Mouse (Mus musculus): ENCODE results near the gene Cc2d2b. TPM values are rescaled to one million over a fixed set of nuclear protein-coding genes. Genes with fewer than 3 reads are reported as not detected.

Cc2d2b gene
- polyA plus RNA-seq, 1 experiment from 2014 or later, result 0.17 TPM

DNA sequence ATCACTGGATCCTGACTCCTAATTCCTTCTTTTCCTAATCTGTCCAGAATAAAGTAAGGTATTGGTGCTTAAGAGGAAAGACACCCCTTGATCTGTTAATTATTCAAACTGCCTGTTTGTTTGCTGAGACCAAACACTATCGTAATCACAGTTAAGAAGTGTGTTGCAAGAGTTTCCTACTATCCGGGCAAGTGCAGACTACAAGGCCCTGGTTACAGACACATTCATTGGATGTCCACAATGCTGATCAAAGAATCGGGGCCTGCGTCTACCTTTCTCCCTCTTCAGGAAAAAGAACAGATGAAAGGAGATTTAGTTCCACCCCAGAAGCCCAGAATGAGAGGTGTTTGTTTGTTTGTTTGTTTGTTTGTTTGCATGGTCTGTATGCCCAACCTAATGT lies 20.3 kb upstream of the Cc2d2b start:
- 80% methylated on average over 4 of the region's 4 CpGs for WGBS
- no peak overlapping the region for H3K9ac ChIP-seq

DNA sequence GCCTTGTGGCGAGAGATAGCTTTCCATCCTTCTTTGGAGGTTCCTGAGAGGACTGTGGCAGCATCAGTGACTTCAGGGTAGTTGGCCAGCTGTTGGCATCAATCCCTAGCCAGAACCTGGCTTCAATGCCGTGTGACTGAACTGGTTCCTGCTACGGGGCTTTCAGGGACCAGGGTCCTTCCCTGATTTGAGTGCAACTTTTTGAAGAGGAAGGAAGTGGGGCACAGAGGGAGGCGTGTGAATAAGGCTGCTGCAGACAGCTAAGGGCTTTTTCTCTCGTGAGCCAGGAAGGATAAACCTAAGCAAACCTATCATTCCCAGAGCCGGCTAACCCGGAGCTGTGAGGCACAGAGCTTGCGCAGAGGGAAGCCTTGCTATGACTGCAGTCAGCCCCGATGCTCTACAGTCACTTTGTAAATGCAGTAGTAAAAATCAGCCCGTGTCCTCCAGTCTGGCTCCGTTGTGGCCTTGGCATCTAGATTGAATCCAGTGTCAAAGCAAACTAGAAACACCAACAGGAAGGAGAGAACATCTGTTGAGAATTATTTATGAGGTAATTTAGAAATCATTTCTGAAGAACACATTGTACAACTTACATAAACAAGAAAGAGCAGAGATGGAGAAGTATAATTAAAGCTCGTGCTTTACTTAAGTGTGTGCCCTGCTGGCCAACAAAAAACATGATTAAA lies 19.7 kb upstream of the Cc2d2b start:
- H3K4me1 ChIP-seq, result no peaks in the 10 kb centered on the region
- no peak overlapping the region for H3K9ac ChIP-seq
- H3K4me3 ChIP-seq (replicated peaks), result no peak overlapping the region
- no peak for ATAC-seq (ENCODE audit: insufficient read depth, low FRiP score, low read depth)
- H3K36me3 ChIP-seq, result no peaks in the 10 kb centered on the region
- no peaks in the 10 kb centered on the region for H3K27me3 ChIP-seq (replicated peaks)
- H3K4me2 ChIP-seq, result no peak overlapping the region
- 50% methylated on average over 12 of the region's 12 CpGs for WGBS
- no peaks in the 10 kb centered on the region for H3K9me3 ChIP-seq
- H3K27ac ChIP-seq, result no peak overlapping the region

More for the DNA sequence above, 20.3 kb upstream of the Cc2d2b start:
- no peak overlapping the region for H3K27ac ChIP-seq
- H3K4me3 ChIP-seq (replicated peaks), result no peak overlapping the region
- no peak overlapping the region for H3K4me2 ChIP-seq
- H3K36me3 ChIP-seq, result no peaks in the 10 kb centered on the region
- no peaks in the 10 kb centered on the region for H3K4me1 ChIP-seq
- no peaks in the 10 kb centered on the region for H3K9me3 ChIP-seq
- no peak for ATAC-seq (ENCODE audit: insufficient read depth, low FRiP score, low read depth)
- no peaks in the 10 kb centered on the region for H3K27me3 ChIP-seq (replicated peaks)

DNA sequence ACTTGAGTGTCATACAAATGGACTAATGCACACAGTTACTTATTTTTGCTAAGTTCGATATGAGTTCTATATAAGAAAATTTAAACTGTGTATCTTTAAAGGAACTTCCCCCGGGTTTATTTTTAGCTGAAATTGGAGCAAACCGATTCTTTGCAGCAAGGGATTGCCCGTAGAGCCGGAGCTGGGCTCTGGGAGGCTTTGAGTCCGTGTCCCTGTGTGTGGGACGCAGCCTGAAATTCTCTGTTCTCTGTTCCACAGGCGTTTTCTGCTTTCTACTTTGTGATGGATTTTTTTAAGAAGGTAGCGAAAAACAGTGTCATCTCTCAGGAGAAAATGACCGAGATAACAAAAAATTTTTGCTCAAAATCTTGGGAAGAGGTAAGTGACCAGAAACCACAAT lies 15.1 kb upstream of the Cc2d2b start:
- 0 out of 2 replicates have a peak, but pooled peaks cover 2% of the 10 kb centered on the region for H3K4me1 ChIP-seq
- ATAC-seq (ENCODE audit: insufficient read depth, low FRiP score, low read depth), result no peak
- 68% methylated on average over 10 of the region's 10 CpGs for WGBS

DNA sequence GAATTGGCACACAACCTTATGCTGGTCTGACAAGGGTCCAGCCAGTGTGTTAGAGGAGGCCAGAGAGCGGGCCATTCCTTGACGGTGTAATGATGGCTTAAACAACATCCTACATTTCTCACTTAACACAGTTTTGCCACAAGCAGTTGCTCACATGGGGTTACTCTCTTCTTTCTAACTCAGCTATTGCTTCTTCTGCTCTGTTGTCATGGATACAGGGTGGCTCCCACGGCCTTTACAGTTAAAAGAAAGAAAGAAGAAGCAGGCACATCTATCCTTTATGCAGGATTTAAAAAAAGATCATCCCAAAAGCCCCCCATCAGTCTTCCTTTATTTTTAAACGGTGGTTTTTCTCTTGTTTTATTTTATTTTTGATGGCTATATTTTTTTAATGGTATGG lies 14.7 kb upstream of the Cc2d2b start:
- H3K9me3 ChIP-seq, result no peaks in the 10 kb centered on the region
- no peaks in the 10 kb centered on the region for H3K27me3 ChIP-seq (replicated peaks)
- 0 out of 2 replicates have a peak, but pooled peaks cover 2% of the 10 kb centered on the region for H3K4me1 ChIP-seq
- H3K36me3 ChIP-seq, result no peaks in the 10 kb centered on the region
- H3K9ac ChIP-seq, result no peak overlapping the region
- H3K27ac ChIP-seq, result no peak overlapping the region
- ATAC-seq (ENCODE audit: insufficient read depth, low FRiP score, low read depth), result no peak
- no peak overlapping the region for H3K4me2 ChIP-seq
- no peak overlapping the region for H3K4me3 ChIP-seq (replicated peaks)
- 67% methylated on average over 4 of the region's 4 CpGs for WGBS

More for the DNA sequence above, 15.1 kb upstream of the Cc2d2b start:
- no peaks in the 10 kb centered on the region for H3K27me3 ChIP-seq (replicated peaks)
- no peak overlapping the region for H3K4me2 ChIP-seq
- H3K9ac ChIP-seq, result no peak overlapping the region
- no peak overlapping the region for H3K27ac ChIP-seq
- no peaks in the 10 kb centered on the region for H3K9me3 ChIP-seq
- no peak overlapping the region for H3K4me3 ChIP-seq (replicated peaks)
- H3K36me3 ChIP-seq, result no peaks in the 10 kb centered on the region

DNA sequence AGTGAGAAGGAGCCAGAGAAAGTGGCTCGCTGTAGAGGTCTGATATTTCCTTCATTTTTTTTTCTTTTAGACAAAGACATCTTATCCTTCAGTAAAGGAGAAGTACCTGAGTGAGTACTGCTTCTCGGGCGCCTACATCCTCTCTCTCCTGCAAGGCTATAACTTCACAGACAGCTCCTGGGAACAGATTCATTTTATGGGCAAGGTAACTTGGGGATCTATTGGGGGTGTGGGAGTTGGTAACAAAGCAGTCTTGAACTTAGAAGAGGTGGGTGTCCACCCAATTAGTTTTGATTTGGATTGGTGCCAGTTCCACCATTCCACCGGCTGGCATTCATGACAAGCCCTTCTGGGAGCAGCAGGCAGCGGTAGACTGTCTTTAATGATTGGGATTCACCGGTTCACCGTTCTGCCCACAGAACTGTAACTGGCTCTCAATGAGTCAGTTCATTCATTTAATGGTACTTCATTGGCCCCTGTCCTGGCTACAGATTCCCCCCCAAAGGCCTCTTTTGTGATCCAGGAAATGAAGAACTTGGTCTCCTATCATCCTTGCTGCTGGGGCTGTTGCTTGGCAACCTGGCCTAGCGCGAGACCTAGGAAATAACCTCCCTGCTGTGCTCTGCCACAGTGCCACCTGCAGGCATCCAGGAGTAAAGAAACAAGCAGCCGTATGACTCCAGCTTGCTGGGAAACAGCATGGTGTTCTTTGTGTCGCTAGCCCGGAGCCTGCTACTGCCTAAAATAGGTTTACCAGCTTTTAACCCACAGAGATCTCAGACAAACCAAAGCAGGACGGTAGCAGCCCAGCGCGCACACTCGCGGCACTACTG lies 11.7 kb upstream of the Cc2d2b start:
- Histone ChIP-seq H3K4me3 (replicated peaks) (peak overlapping the region; percentile 18), H3K9me3 (no peaks in the 10 kb centered on the region), H3K36me3 (no peaks in the 10 kb centered on the region), H3K4me2 (peak overlapping the region; percentile 47), H3K27ac (no peak overlapping the region), H3K27me3 (replicated peaks) (no peaks in the 10 kb centered on the region), H3K4me1 (0 out of 2 replicates have a peak, but pooled peaks cover 2% of the 10 kb centered on the region), H3K9ac (no peak overlapping the region)
- ATAC-seq (ENCODE audit: insufficient read depth, low FRiP score, low read depth), result peak; percentile 65
- 29% methylated on average over 17 of the region's 17 CpGs for WGBS

GRCm38 (mm10) chr19:40737613-40738012 lies 10.9 kb upstream of the Cc2d2b start:
- 0 out of 2 replicates have a peak, but pooled peaks cover 2% of the 10 kb centered on the region for H3K4me1 ChIP-seq
- WGBS, result 65% methylated on average over 5 of the region's 5 CpGs
- no peaks in the 10 kb centered on the region for H3K9me3 ChIP-seq
- no peak for ATAC-seq (ENCODE audit: insufficient read depth, low FRiP score, low read depth)
- H3K4me3 ChIP-seq (replicated peaks), result peak overlapping the region; percentile 18; the same call in 1 of the 2 replicates
- no peak overlapping the region for H3K27ac ChIP-seq
- H3K9ac ChIP-seq, result no peak overlapping the region
- H3K27me3 ChIP-seq (replicated peaks), result no peaks in the 10 kb centered on the region
- no peaks in the 10 kb centered on the region for H3K36me3 ChIP-seq
- peak overlapping the region; percentile 47 for H3K4me2 ChIP-seq

- H3K4me2 ChIP-seq, result no peak overlapping the region
- 77% methylated on average over 13 of the region's 13 CpGs for WGBS
- no peak overlapping the region for H3K9ac ChIP-seq
- 0 out of 2 replicates have a peak, but pooled peaks cover 2% of the 10 kb centered on the region for H3K4me1 ChIP-seq
- no peak overlapping the region for H3K4me3 ChIP-seq (replicated peaks)
- H3K9me3 ChIP-seq, result no peaks in the 10 kb centered on the region
- H3K27me3 ChIP-seq (replicated peaks), result no peaks in the 10 kb centered on the region
- H3K36me3 ChIP-seq, result no peaks in the 10 kb centered on the region
- no peak overlapping the region for H3K27ac ChIP-seq
- no peak for ATAC-seq (ENCODE audit: insufficient read depth, low FRiP score, low read depth)
These were observed 9.7 kb upstream of the Cc2d2b start for GRCm38 (mm10) chr19:40738683-40739324.

DNA sequence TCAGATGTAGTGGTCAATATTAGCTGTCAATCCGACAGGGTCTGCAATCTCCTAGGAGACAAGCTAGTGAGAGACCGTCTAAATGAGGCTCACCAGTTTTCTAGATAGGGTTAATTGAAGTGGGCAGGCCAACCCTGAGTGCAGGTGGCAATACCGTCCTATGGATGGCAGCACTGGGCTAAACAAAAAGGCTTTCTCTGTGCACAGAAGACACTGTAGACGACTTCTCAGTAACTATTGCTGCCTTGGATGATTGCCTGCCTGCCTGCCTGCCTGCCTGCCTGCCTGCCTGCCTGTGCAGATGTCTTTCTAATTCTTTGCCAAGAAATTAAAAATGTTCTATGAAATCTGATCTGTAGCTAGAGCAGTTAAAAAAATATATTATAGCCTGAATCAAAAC lies 1.9 kb upstream of the Cc2d2b start:
- Histone ChIP-seq H3K4me1 (no peaks in the 10 kb centered on the region), H3K4me2 (no peak overlapping the region), H3K27ac (no peak overlapping the region), H3K9me3 (no peaks in the 10 kb centered on the region), H3K27me3 (replicated peaks) (no peaks in the 10 kb centered on the region), H3K4me3 (replicated peaks) (no peak overlapping the region), H3K36me3 (no peaks in the 10 kb centered on the region), H3K9ac (no peak overlapping the region)
- 42% methylated on average over 4 of the region's 4 CpGs for WGBS
- ATAC-seq (ENCODE audit: insufficient read depth, low FRiP score, low read depth), result no peak

- H3K27ac ChIP-seq, result no peak overlapping the region
- no peak overlapping the region for H3K4me3 ChIP-seq (replicated peaks)
- 81% methylated on average over 2 of the region's 2 CpGs for WGBS
- no peaks in the 10 kb centered on the region for H3K9me3 ChIP-seq
- H3K4me1 ChIP-seq, result no peaks in the 10 kb centered on the region
- ATAC-seq (ENCODE audit: insufficient read depth, low FRiP score, low read depth), result no peak
- H3K4me2 ChIP-seq, result no peak overlapping the region
- H3K27me3 ChIP-seq (replicated peaks), result no peaks in the 10 kb centered on the region
- no peak overlapping the region for H3K9ac ChIP-seq
- no peaks in the 10 kb centered on the region for H3K36me3 ChIP-seq
These were observed 5.8 kb downstream of the Cc2d2b start for GRCm38 (mm10) chr19:40754311-40754710.

- Histone ChIP-seq H3K4me2 (no peak overlapping the region), H3K27ac (no peak overlapping the region), H3K9ac (no peak overlapping the region), H3K9me3 (no peaks in the 10 kb centered on the region), H3K36me3 (no peaks in the 10 kb centered on the region), H3K4me1 (no peaks in the 10 kb centered on the region), H3K27me3 (replicated peaks) (no peaks in the 10 kb centered on the region), H3K4me3 (replicated peaks) (no peak overlapping the region)
- whole genome bisulfite sequencing, result 75% methylated on average over 2 of the region's 2 CpGs
- no peak for ATAC-seq (ENCODE audit: insufficient read depth, low FRiP score, low read depth)
These were observed 11.5 kb downstream of the Cc2d2b start for GRCm38 (mm10) chr19:40760071-40760470.

DNA sequence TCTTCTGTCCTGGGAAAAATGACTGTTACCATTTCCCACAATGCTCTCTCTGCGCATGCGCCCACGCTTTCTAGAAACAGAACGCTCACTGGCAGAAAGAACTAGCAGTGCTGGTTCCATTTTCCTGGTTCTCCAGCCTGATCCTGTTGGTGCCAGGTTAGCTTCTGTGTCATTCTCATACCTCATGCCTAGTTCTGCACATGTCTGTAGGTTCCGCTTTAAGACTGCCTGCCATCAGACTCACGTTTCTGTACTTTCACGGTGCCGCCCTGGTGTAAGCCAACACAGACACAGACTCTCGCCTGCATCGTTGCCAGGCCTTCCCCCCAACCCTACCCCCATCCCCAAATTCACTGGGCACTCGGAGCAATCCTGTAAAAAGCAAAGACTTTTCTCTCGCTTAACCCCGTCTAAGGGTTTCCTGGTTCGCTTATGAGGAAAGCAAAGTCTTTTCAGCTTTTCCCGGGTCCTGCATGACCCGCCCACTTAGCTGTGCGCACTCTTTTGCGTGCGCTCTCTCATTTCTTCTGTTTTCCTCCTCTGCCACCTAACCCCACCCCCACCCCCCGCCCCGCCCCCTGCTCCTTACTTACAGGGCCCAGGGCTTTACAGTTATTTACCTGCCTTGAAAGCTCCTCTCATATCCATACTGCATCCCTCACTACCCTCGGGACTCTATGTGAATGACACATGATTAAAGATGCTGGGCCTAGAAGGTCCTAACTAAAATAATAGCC lies 13.6 kb downstream of the Cc2d2b start:
- Histone ChIP-seq H3K9ac (no peak overlapping the region), H3K4me2 (peak overlapping the region; percentile 55), H3K27ac (no peak overlapping the region), H3K9me3 (no peaks in the 10 kb centered on the region), H3K4me3 (replicated peaks) (peak overlapping the region; percentile 37), H3K27me3 (replicated peaks) (no peaks in the 10 kb centered on the region), H3K4me1 (no peaks in the 10 kb centered on the region), H3K36me3 (no peaks in the 10 kb centered on the region)
- ATAC-seq (ENCODE audit: insufficient read depth, low FRiP score, low read depth), result peak; percentile 53; the same call in 1 of the 2 replicates
- WGBS, result 25% methylated on average over 22 of the region's 22 CpGs

All from stomach, embryonic 15.5 days (tissue).